Mouse (Mus musculus): ENCODE data around the gene Jpt2. TPM values are rescaled to one million over a fixed set of nuclear protein-coding genes. Genes with fewer than 3 reads are reported as not detected.
"Not testable (repeated sequence)": the region's sequence is repeated elsewhere in the genome, so short reads cannot be mapped to it uniquely, and the experiment has no call there.

Jpt2 gene
- polyA plus RNA-seq, 1 experiment from 2014 or later, result 186 TPM

- H3K9ac ChIP-seq; H3K4me1 ChIP-seq; H3K9me3 ChIP-seq; H3K4me2 ChIP-seq; ATAC-seq (ENCODE audit: borderline replicate concordance, extremely low read depth, low FRiP score, low TSS enrichment); H3K27ac ChIP-seq; H3K4me3 ChIP-seq; H3K27me3 ChIP-seq: not testable (repeated sequence)
- H3K36me3 ChIP-seq, result peaks cover 33% of the 10 kb centered on the region
- WGBS, result 7% methylated on average over 2 of the region's 2 CpGs
Measured at GRCm38 (mm10) chr17:24942453-24942852, 18.0 kb downstream of the Jpt2 start.

GRCm38 (mm10) chr17:24937266-24937665 lies 23.2 kb downstream of the Jpt2 start:
- H3K27me3 ChIP-seq, result no peaks in the 10 kb centered on the region
- H3K36me3 ChIP-seq, result 0 out of 2 replicates have a peak, but pooled peaks cover 4% of the 10 kb centered on the region
- H3K4me1 ChIP-seq, result peaks cover 19% of the 10 kb centered on the region
- H3K4me3 ChIP-seq, result peak overlapping the region; percentile 97
- H3K9me3 ChIP-seq, result no peaks in the 10 kb centered on the region
- H3K27ac ChIP-seq, result peak overlapping the region; percentile 72
- WGBS, result 41% methylated on average over 6 of the region's 6 CpGs
- H3K9ac ChIP-seq, result peak overlapping the region; percentile 89
- peak overlapping the region; percentile 69 for H3K4me2 ChIP-seq
- no peak for ATAC-seq (ENCODE audit: borderline replicate concordance, extremely low read depth, low FRiP score, low TSS enrichment)

- under 1% methylated on average over 78 of the region's 78 CpGs for WGBS
Measured at GRCm38 (mm10) chr17:24936259-24937237, 23.9 kb downstream of the Jpt2 start, which contains the start of gene Mapk8ip3. Mapk8ip3 (minus strand) TSS chr17:24936977.

GRCm38 (mm10) chr17:24935666-24936065 lies 24.8 kb downstream of the Jpt2 start:
- Histone ChIP-seq H3K27ac (no peak overlapping the region), H3K9ac (peak overlapping the region; percentile 89), H3K27me3 (no peaks in the 10 kb centered on the region), H3K36me3 (peaks cover 3% of the 10 kb centered on the region; the same call in 1 of the 2 replicates), H3K4me1 (peaks cover 19% of the 10 kb centered on the region), H3K9me3 (no peaks in the 10 kb centered on the region), H3K4me3 (peak overlapping the region; percentile 97), H3K4me2 (peak overlapping the region; percentile 69)
- ATAC-seq (ENCODE audit: borderline replicate concordance, extremely low read depth, low FRiP score, low TSS enrichment), result no peak

More at GRCm38 (mm10) chr17:24936259-24937237, 23.9 kb downstream of the Jpt2 start, which contains the start of gene Mapk8ip3:
- no peaks in the 10 kb centered on the region for H3K9me3 ChIP-seq
- H3K36me3 ChIP-seq, result peaks cover 2% of the 10 kb centered on the region; the same call in 1 of the 2 replicates
- H3K9ac ChIP-seq, result peak within 1 kb of the TSS; percentile 89
- H3K27ac ChIP-seq, result peak within 1 kb of the TSS; percentile 72
- no peaks in the 10 kb centered on the region for H3K27me3 ChIP-seq
- peaks cover 19% of the 10 kb centered on the region for H3K4me1 ChIP-seq
- peak within 1 kb of the TSS; percentile 69 for H3K4me2 ChIP-seq
- peak; percentile 98 for ATAC-seq (ENCODE audit: borderline replicate concordance, extremely low read depth, low FRiP score, low TSS enrichment)
- H3K4me3 ChIP-seq, result peak within 1 kb of the TSS; percentile 97

GRCm38 (mm10) chr17:24934926-24935325 lies 25.6 kb downstream of the Jpt2 start:
- WGBS, result 59% methylated on average over 4 of the region's 4 CpGs
- peaks cover 3% of the 10 kb centered on the region; the same call in 1 of the 2 replicates for H3K36me3 ChIP-seq
- ATAC-seq (ENCODE audit: borderline replicate concordance, extremely low read depth, low FRiP score, low TSS enrichment), result no peak

GRCm38 (mm10) chr17:24933163-24933562 lies 27.3 kb downstream of the Jpt2 start:
- 80% methylated on average over 4 of the region's 4 CpGs for WGBS
- Histone ChIP-seq H3K9ac (no peak overlapping the region), H3K27me3 (no peaks in the 10 kb centered on the region), H3K4me1 (peaks cover 19% of the 10 kb centered on the region), H3K4me2 (no peak overlapping the region), H3K4me3 (no peak overlapping the region), H3K36me3 (peaks cover 3% of the 10 kb centered on the region; the same call in 1 of the 2 replicates), H3K27ac (no peak overlapping the region), H3K9me3 (no peaks in the 10 kb centered on the region)
- ATAC-seq (ENCODE audit: borderline replicate concordance, extremely low read depth, low FRiP score, low TSS enrichment), result no peak

More at GRCm38 (mm10) chr17:24934926-24935325, 25.6 kb downstream of the Jpt2 start:
- Histone ChIP-seq H3K27me3 (no peaks in the 10 kb centered on the region), H3K4me1 (peaks cover 19% of the 10 kb centered on the region), H3K9me3 (no peaks in the 10 kb centered on the region), H3K27ac (no peak overlapping the region), H3K4me2 (peak overlapping the region; percentile 69), H3K9ac (peak overlapping the region; percentile 89), H3K4me3 (peak overlapping the region; percentile 97)

- H3K27ac ChIP-seq, result no peak overlapping the region
- H3K4me2 ChIP-seq, result no peak overlapping the region
- no peaks in the 10 kb centered on the region for H3K27me3 ChIP-seq
- 88% methylated on average over 4 of the region's 4 CpGs for WGBS
- ATAC-seq (ENCODE audit: borderline replicate concordance, extremely low read depth, low FRiP score, low TSS enrichment), result no peak
- no peaks in the 10 kb centered on the region for H3K9me3 ChIP-seq
- H3K4me3 ChIP-seq, result no peak overlapping the region
- no peak overlapping the region for H3K9ac ChIP-seq
- H3K36me3 ChIP-seq, result peaks cover 8% of the 10 kb centered on the region
- peaks cover 19% of the 10 kb centered on the region for H3K4me1 ChIP-seq
Measured at GRCm38 (mm10) chr17:24932431-24932830, 28.1 kb downstream of the Jpt2 start.

GRCm38 (mm10) chr17:24929506-24929905 lies 31.0 kb downstream of the Jpt2 start:
- Histone ChIP-seq H3K27ac (no peak overlapping the region), H3K27me3 (no peaks in the 10 kb centered on the region), H3K36me3 (peaks cover 34% of the 10 kb centered on the region), H3K9ac (no peak overlapping the region), H3K4me1 (peaks cover 4% of the 10 kb centered on the region), H3K9me3 (no peaks in the 10 kb centered on the region), H3K4me3 (no peak overlapping the region), H3K4me2 (no peak overlapping the region)
- WGBS, result 88% methylated on average over 1 of the region's 1 CpGs
- no peak for ATAC-seq (ENCODE audit: borderline replicate concordance, extremely low read depth, low FRiP score, low TSS enrichment)

GRCm38 (mm10) chr17:24923246-24923645 lies 37.2 kb downstream of the Jpt2 start:
- Histone ChIP-seq H3K27ac (no peak overlapping the region), H3K36me3 (peaks cover 92% of the 10 kb centered on the region), H3K27me3 (no peaks in the 10 kb centered on the region), H3K4me3 (no peak overlapping the region), H3K9ac (no peak overlapping the region), H3K9me3 (no peaks in the 10 kb centered on the region), H3K4me1 (no peaks in the 10 kb centered on the region), H3K4me2 (no peak overlapping the region)
- ATAC-seq (ENCODE audit: borderline replicate concordance, extremely low read depth, low FRiP score, low TSS enrichment), result no peak
- 92% methylated on average over 1 of the region's 1 CpGs for WGBS

- Histone ChIP-seq H3K27me3 (no peaks in the 10 kb centered on the region), H3K36me3 (peaks cover 95% of the 10 kb centered on the region), H3K4me3 (no peak overlapping the region), H3K4me2 (no peak overlapping the region), H3K9ac (no peak overlapping the region), H3K9me3 (no peaks in the 10 kb centered on the region), H3K27ac (no peak overlapping the region), H3K4me1 (no peaks in the 10 kb centered on the region)
- ATAC-seq (ENCODE audit: borderline replicate concordance, extremely low read depth, low FRiP score, low TSS enrichment), result no peak
Measured at GRCm38 (mm10) chr17:24913984-24914383, 46.5 kb downstream of the Jpt2 start.

GRCm38 (mm10) chr17:24907591-24907990 lies 52.9 kb downstream of the Jpt2 start:
- H3K9ac ChIP-seq, result no peak overlapping the region
- no peak overlapping the region for H3K4me2 ChIP-seq
- no peaks in the 10 kb centered on the region for H3K27me3 ChIP-seq
- H3K4me1 ChIP-seq, result no peaks in the 10 kb centered on the region
- WGBS, result 95% methylated on average over 2 of the region's 2 CpGs
- peaks cover 98% of the 10 kb centered on the region for H3K36me3 ChIP-seq
- H3K9me3 ChIP-seq, result no peaks in the 10 kb centered on the region
- no peak overlapping the region for H3K4me3 ChIP-seq
- no peak overlapping the region for H3K27ac ChIP-seq
- ATAC-seq (ENCODE audit: borderline replicate concordance, extremely low read depth, low FRiP score, low TSS enrichment), result no peak

- no peak overlapping the region for H3K27ac ChIP-seq
- no peak overlapping the region for H3K9ac ChIP-seq
- H3K4me1 ChIP-seq, result no peaks in the 10 kb centered on the region
- ATAC-seq (ENCODE audit: borderline replicate concordance, extremely low read depth, low FRiP score, low TSS enrichment), result no peak
- no peak overlapping the region for H3K4me3 ChIP-seq
- H3K9me3 ChIP-seq, result no peaks in the 10 kb centered on the region
- 73% methylated on average over 9 of the region's 9 CpGs for WGBS
- H3K36me3 ChIP-seq, result peaks cover 100% of the 10 kb centered on the region
- H3K4me2 ChIP-seq, result no peak overlapping the region
- no peaks in the 10 kb centered on the region for H3K27me3 ChIP-seq
Measured at GRCm38 (mm10) chr17:24903767-24904166, 56.7 kb downstream of the Jpt2 start.
